In genomic region chr6:79445821-79446220, GRCm38 (mm10) we compare ENCODE assay signal across 15 mouse cellular contexts.
"Had no signal": no experiment of that assay in that cellular context is flagged by ENCODE, and none has a peak within 500 bp of the region (broad histone marks: within the 10 kb centered on the region; RNA-seq: fewer than 3 reads in every experiment).

No protein-coding gene starts in this region.

- H3K27me3 ChIP-seq: limb, embryonic 15.5 days; liver, embryonic 12.5 days; megakaryocyte, embryonic 14.5 days; midbrain, embryonic 12.5 days; stomach, embryonic 15.5 days had no signal

- H3K36me3 ChIP-seq: limb, embryonic 15.5 days; liver, embryonic 12.5 days; midbrain, embryonic 12.5 days; stomach, embryonic 15.5 days had no signal

- H3K4me2 ChIP-seq: limb, embryonic 15.5 days; liver, embryonic 12.5 days; lung, embryonic 14.5 days; midbrain, embryonic 12.5 days; stomach, embryonic 15.5 days had no signal

- H3K9ac ChIP-seq: limb, embryonic 15.5 days; liver, embryonic 12.5 days; lung, embryonic 14.5 days; midbrain, embryonic 12.5 days; stomach, embryonic 15.5 days had no signal

- H3K4me1 ChIP-seq: limb, embryonic 15.5 days; liver, embryonic 12.5 days; megakaryocyte, embryonic 14.5 days; midbrain, embryonic 12.5 days; stomach, embryonic 15.5 days had no signal

- ATAC-seq: liver, embryonic 12.5 days; midbrain, embryonic 16.5 days had no signal

- H3K9me3 ChIP-seq: limb, embryonic 15.5 days; liver, embryonic 12.5 days; megakaryocyte, embryonic 14.5 days; midbrain, embryonic 12.5 days; stomach, embryonic 15.5 days had no signal

- H3K27ac ChIP-seq: limb, embryonic 15.5 days; liver, embryonic 12.5 days; macrophage; midbrain, embryonic 12.5 days; stomach, embryonic 15.5 days had no signal

- H3K4me3 ChIP-seq: limb, embryonic 15.5 days; liver, embryonic 12.5 days; megakaryocyte, embryonic 14.5 days; midbrain, embryonic 12.5 days; stomach, embryonic 15.5 days had no signal

- DNase-seq: kidney, adult 11 months; kidney, adult 9 months; kidney, postnatal 14 days; layer of hippocampus, postnatal 36 days; lung, embryonic 14.5 days; lung, postnatal 10 days; right cerebral cortex, postnatal 14 days; thymus, postnatal 36 days had no signal
